Mouse (Mus musculus): ENCODE data around the gene Gm9913.

The Gm9913 gene

DNA sequence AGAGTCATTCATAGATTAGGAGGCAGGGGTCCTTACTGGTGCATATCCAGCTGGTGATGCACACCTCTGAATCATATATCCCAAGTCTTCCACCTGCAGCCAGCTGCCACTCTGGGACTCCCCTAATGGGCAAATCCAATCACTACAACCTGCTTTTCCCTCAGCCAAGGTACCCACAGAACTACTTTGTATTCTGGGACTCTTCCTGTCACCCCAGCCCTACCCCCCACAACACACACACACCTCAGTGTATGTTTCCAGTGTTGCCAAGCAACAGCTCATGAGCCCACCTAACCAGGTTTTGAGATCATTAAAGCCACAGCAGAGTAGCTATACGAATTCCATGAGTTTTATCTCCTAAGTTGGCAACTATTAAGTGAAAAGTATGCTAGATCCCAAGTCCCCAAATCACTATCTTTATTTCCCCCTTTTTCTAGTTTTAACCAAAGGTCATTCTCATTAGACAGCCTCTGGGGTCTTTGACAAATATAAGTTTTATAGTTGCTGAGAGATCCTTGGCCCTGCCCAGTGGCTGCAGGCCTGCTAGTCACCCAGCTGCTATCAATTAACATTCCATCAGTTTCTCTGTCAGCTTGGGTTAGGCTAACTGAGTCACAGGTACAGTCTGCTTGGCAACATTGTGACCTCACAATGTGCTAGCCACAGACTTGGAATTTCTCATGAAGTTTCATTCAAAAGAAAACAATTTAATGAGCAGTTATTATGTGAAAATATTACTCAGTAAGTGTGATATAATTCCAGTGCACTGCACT lies 44.1 kb downstream of the Gm9913 start:
- no peak for DNase-seq (ENCODE audit: low spot score in 2 of 2)

DNA sequence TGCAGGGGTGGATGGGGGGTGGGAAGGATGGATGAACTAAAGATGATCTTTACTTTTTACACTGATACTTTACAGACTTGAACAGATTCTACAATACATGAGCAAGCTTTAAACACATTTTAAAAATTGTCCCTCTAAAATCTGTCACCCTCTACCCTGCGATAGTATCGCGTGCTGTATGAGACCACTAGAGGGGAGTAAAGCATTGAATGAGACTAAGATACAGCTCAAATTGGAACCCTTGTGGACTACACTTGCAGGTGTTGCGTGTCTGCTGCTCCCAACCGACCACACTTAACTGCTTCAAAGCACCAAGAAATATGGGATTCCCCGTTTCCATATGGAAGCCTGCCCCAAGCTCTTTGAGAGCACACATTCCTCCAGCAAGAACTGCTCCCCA lies 50.9 kb downstream of the Gm9913 start:
- DNase-seq (ENCODE audit: low spot score in 2 of 2): no peak
